Mouse (Mus musculus) gonadal fat pad, adult 2 months (tissue): Measurements from ENCODE around the gene Gm21797. TPM values are rescaled to one million over a fixed set of nuclear protein-coding genes. Genes with fewer than 3 reads are reported as not detected.
"Not testable (repeated sequence)": the region's sequence is repeated elsewhere in the genome, so short reads cannot be mapped to it uniquely, and the experiment has no call there.

Source experiments
- DNase-seq: peaks from one replicate; pipeline ENCODE4 v3.0.0-alpha.2; 2012; ENCODE audit warnings: low read depth
- polyA plus RNA-seq: library from polyadenylated mRNA; depleted of rRNA; stranded (reverse); fragments of >200 nt; gene quantifications from 2 replicates; pipeline ENCODE4 v1.2.3, GENCODE M21; 2012; rRNA removed

The Gm21797 gene
- polyA plus RNA-seq = not detected in 2 replicates

DNA sequence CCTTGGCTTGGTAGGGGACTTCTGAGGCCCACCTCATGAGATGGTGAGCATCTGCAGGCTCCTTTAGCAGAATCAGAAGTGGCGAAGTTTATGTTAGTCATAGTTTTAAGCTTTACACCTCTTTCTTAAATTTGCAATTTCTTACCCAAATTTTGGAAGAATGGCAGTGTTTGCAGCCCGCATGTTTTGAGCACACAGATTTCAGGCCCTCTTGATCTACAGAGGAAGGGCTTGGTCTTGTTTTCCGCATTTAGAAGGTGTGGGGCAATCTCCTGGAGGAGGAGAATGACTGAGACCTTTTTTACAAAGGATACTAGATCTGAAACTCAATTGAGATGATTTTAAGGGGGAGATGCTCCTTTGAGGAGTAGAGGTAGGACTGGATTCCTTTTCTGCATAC, at the start of gene Gm21797:
TSS of gene Gm21797 (minus strand) at position 101 of the 400 bp plus-strand sequence.
- not testable (repeated sequence) for DNase-seq

DNA sequence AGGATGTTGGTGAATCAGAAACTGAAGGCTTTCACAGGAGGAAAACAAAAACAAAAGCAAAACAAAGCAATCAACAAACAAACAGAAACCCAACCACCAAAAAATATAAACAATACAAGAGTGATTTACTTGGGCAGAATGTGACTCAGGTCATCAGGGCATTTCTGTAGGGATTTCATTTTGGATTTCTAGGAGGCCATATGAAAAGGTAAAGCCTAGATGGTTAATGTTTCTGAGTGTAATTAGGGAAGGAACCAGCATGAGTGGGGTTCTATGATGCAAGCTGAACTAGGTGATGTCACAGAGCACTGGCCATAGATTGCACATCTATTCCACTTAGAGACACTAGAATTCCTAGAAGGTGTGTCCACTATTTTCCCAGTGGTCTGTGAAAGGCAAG, 29.0 kb upstream of the Gm21797 start, which contains the start of gene Gm20795:
TSS of gene Gm20795 (plus strand) at position 301 of the 400 bp plus-strand sequence.
- not testable (repeated sequence) for DNase-seq

Other genes with a start within 250 kb of the Gm21797 start
- gene Gm21852, start 123.8 kb downstream of the Gm21797 start, polyA plus RNA-seq = not detected in 2 replicates
- gene Gm20795, start 29.1 kb upstream of the Gm21797 start, polyA plus RNA-seq = not detected in 2 replicates